Mouse (Mus musculus) ES-E14 (cell line): Measurements from ENCODE around the gene Actl10.

Experiments used
- CHD2 ChIP-seq: IDR thresholded peaks from 2 replicates; pipeline ENCODE4 v1.6.1; 2014; ENCODE audit warnings: mild to moderate bottlenecking, low read depth, low read length, inconsistent platforms
- MAFK ChIP-seq: IDR thresholded peaks from 2 replicates; pipeline ENCODE4 v1.6.1; 2014; ENCODE audit warnings: mild to moderate bottlenecking, low read depth, low read length, inconsistent platforms; ENCODE audit not compliant: insufficient read depth
- ZC3H11A ChIP-seq: IDR thresholded peaks from 2 replicates; pipeline ENCODE4 v1.6.1; 2012; ENCODE audit warnings: low read depth, mild to moderate bottlenecking, inconsistent platforms, low read length, borderline replicate concordance
- ZNF384 ChIP-seq: IDR thresholded peaks from 2 replicates; pipeline ENCODE4 v1.6.1; 2012; ENCODE audit warnings: low read depth, low read length, inconsistent platforms

GRCm38 (mm10) chr2:154548688-154549087 lies 2.9 kb upstream of the Actl10 start:
- no peak for TF ChIP-seq ZC3H11A
- no peak for TF ChIP-seq MAFK
- TF ChIP-seq CHD2: no peak
- TF ChIP-seq ZNF384: no peak
